In the genomic region with DNA sequence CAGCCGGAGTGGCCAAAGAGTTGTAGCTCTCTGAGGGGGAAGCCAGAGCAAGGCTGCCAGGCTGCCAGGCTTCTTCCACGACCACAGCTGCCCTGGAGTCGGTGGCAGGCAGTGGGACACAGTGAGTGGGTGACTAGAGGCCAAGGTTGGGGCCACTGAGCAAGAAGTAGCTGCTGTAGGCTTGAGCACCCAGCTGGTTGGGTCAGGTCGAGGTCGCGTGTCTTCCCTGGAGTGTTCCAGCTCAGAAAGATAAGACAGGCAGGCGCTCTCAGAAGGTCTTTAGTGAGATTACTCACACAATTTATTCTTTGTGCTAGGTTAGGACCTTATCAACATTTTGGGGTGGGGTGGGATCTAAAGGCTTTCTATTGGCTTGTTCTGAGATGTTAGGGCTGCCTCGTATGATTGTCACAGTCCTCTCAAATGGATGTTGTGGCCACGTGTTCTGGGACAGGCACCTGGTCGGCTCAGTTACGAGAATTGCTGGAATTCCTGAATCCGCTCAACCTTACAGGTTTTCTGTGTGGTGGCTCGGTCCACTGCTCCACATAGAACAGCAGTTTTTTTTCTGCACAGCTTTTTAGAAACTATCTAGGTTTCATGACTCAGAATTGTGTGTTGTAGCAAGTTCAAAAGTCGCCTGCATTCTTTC, we compare ENCODE assay signal across 17 mouse cellular contexts. TPM values are rescaled to one million over a fixed set of nuclear protein-coding genes. Genes with fewer than 3 reads are reported as not detected.
DNase-seq lines count a peak whose midpoint lies in the region; ATAC-seq lines count a peak whose summit lies in the region.
"Had no signal": no experiment of that assay in that cellular context is flagged by ENCODE, and none has a peak within 500 bp of the region (broad histone marks: within the 10 kb centered on the region; RNA-seq: fewer than 3 reads in every experiment).

No protein-coding gene starts in this region.

- no peak overlapping the region for H3K9ac ChIP-seq in intestine, embryonic 16.5 days (ENCODE audit: low read depth, low read length)
- H3K9ac ChIP-seq in kidney, embryonic 15.5 days, result no peak overlapping the region
- H3K9ac ChIP-seq: embryonic facial prominence, embryonic 13.5 days had no signal

- 0 out of 2 replicates have a peak, but pooled peaks cover 2% of the 10 kb centered on the region for H3K4me1 ChIP-seq in intestine, embryonic 16.5 days (ENCODE audit: control insufficient read depth, insufficient read depth, low read length)
- H3K4me1 ChIP-seq in kidney, embryonic 15.5 days, result 0 out of 2 replicates have a peak, but pooled peaks cover 2% of the 10 kb centered on the region
- H3K4me1 ChIP-seq: embryonic facial prominence, embryonic 13.5 days had no signal

- H3K27me3 ChIP-seq in intestine, embryonic 16.5 days (replicated peaks; ENCODE audit: control insufficient read depth, insufficient read depth, low read length), result no peaks in the 10 kb centered on the region
- H3K27me3 ChIP-seq in kidney, embryonic 15.5 days, result no peaks in the 10 kb centered on the region
- H3K27me3 ChIP-seq: embryonic facial prominence, embryonic 13.5 days had no signal

- H3K27ac ChIP-seq in intestine, embryonic 16.5 days (ENCODE audit: low read length), result no peak overlapping the region
- peak overlapping the region; percentile 33; the same call in 1 of the 2 replicates for H3K27ac ChIP-seq in kidney, embryonic 15.5 days
- H3K27ac ChIP-seq: embryonic facial prominence, embryonic 13.5 days; stomach, postnatal 0 days had no signal

- peak; percentile 61 for ATAC-seq in intestine, embryonic 16.5 days
- ATAC-seq in kidney, embryonic 15.5 days (replicated peaks; ENCODE audit: low FRiP score), result 0 out of 2 replicates have a peak, but pooled peaks have one; percentile 22

- 68% methylated on average over 14 of the region's 14 CpGs for WGBS in intestine, embryonic 16.5 days
- 64% methylated on average over 14 of the region's 14 CpGs for WGBS in kidney, embryonic 15.5 days

- H3K36me3 ChIP-seq in intestine, embryonic 16.5 days (ENCODE audit: control insufficient read depth, insufficient read depth, low read length), result no peaks in the 10 kb centered on the region
- H3K36me3 ChIP-seq in kidney, embryonic 15.5 days, result no peaks in the 10 kb centered on the region
- H3K36me3 ChIP-seq: embryonic facial prominence, embryonic 13.5 days had no signal

- DNase-seq in kidney, adult 11 months, result peak; percentile 53
- no peak for DNase-seq in kidney, adult 9 months
- DNase-seq in testis, postnatal 14 days (ENCODE audit: low spot score), result peak; percentile 77
- no peak for DNase-seq in spleen, postnatal 14 days (ENCODE audit: low spot score in 2 of 2)
- no peak for DNase-seq in cerebellum, postnatal 14 days
- DNase-seq: cerebellum, adult 9-10 months; gastrocnemius, postnatal 14 days; heart, postnatal 4 days; left cerebral cortex, postnatal 4 days; lung, adult 18-20 months; right cerebral cortex, postnatal 25 days had no signal

- no peak overlapping the region for H3K4me2 ChIP-seq in intestine, embryonic 16.5 days (ENCODE audit: low read depth, low read length)
- H3K4me2 ChIP-seq in kidney, embryonic 15.5 days, result no peak overlapping the region
- H3K4me2 ChIP-seq: embryonic facial prominence, embryonic 13.5 days; heart, embryonic 11.5 days had no signal

- H3K4me3 ChIP-seq in intestine, embryonic 16.5 days (ENCODE audit: low read length), result no peak overlapping the region
- H3K4me3 ChIP-seq in kidney, embryonic 15.5 days (replicated peaks), result no peak overlapping the region
- H3K4me3 ChIP-seq: embryonic facial prominence, embryonic 13.5 days had no signal

- no peaks in the 10 kb centered on the region for H3K9me3 ChIP-seq in intestine, embryonic 16.5 days (ENCODE audit: control insufficient read depth, low read length)
- H3K9me3 ChIP-seq in kidney, embryonic 15.5 days (replicated peaks), result no peaks in the 10 kb centered on the region
- H3K9me3 ChIP-seq: embryonic facial prominence, embryonic 13.5 days had no signal

RNA-seq across cellular contexts. Expression of a gene that starts 6.4 kb away (rescaled TPM):
- 31.1 and 34.1 TPM in 2 replicates for polyA plus RNA-seq in intestine, embryonic 16.5 days (2015; fragmentation: Nextera tagmentation; extraction: Ambion mirVana)
- 47.8 and 48.4 TPM in 2 replicates for polyA plus RNA-seq in kidney, embryonic 15.5 days (2015; fragmentation: Nextera tagmentation; extraction: Ambion mirVana)

RNA-seq across cellular contexts. Expression of a gene that starts 31.6 kb away (rescaled TPM):
- not detected in 2 replicates for polyA plus RNA-seq in intestine, embryonic 16.5 days (2015; fragmentation: Nextera tagmentation; extraction: Ambion mirVana)
- 0.05 TPM in 2 replicates for polyA plus RNA-seq in kidney, embryonic 15.5 days (2015; fragmentation: Nextera tagmentation; extraction: Ambion mirVana)
- polyA plus RNA-seq: heart, embryonic 11.5 days; liver, adult 2 months had no signal

RNA-seq across cellular contexts. Expression of a gene that starts 50.2 kb away (rescaled TPM):
- polyA plus RNA-seq in intestine, embryonic 16.5 days (2015; fragmentation: Nextera tagmentation; extraction: Ambion mirVana), result 1.3 and 1.8 TPM in 2 replicates
- 2.1 and 2.2 TPM in 2 replicates for polyA plus RNA-seq in kidney, embryonic 15.5 days (2015; fragmentation: Nextera tagmentation; extraction: Ambion mirVana)
- polyA plus RNA-seq: liver, adult 2 months had no signal

Comparison
In these comparisons a context has a peak if more than half of its experiments do, and no peak if none do; other contexts are left out.
1. DNase-seq: peak in kidney, adult 11 months (single experiment) and testis, postnatal 14 days (single experiment); none in kidney, adult 9 months (single experiment), spleen, postnatal 14 days (0 of 2) and cerebellum, postnatal 14 days (0 of 2).